ENCODE assay signal across 8 mouse cellular contexts in the genomic region with DNA sequence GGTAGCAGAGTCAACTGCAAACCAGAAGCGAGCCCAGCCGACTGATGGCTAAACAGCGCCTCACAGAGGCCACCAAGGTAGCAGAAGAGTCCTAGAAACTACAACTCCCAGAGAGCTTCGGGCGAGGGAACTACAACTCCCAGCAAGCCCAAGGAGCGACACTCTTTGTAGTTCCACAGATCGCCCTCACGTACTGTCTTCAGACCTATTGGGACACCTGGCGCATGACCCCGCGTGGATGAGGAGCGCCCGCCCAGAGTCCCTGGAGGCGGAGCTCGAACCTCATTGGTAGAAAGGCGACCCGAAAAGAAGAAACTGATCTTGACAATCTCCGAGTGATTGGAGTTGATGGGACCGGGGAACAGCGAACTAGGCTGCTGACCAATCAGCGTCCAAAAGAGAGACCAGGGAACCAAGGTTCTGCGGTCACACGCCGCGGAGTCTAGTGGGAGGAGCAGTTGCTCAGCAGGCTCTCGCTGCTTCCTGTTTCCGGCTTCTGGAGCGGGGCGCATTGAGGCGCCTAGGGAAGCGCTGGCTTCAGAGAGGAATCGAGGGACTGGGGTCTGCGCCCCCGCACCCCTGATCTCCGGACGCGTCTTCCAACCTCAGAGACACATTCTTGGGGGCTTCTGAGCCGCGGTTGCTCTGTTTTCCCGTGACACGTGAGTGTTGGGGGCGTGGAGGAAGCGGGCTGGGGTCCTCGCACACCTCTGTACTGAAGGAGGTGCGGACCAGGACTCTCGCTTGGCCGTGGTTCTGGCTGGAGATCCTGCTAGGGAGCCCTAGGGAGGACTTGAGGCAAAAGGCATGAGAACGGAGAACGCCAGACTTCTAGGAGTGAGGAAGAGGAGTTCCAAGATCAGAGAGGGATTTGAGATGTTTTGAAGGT. TPM values are rescaled to one million over a fixed set of nuclear protein-coding genes. Genes with fewer than 3 reads are reported as not detected.
A peak's percentile ranks its signal among the peaks of the same experiment; 100 is the strongest.
DNase-seq lines count a peak whose midpoint lies in the region; ATAC-seq lines count a peak whose summit lies in the region.

A gene (plus strand): TSS at position 216 of the 889 bp plus-strand sequence.

- no peaks in the 10 kb centered on the region for H3K27me3 ChIP-seq in heart, embryonic 13.5 days (replicated peaks)
- no peaks in the 10 kb centered on the region for H3K27me3 ChIP-seq in liver, embryonic 12.5 days (replicated peaks)
- no peaks in the 10 kb centered on the region for H3K27me3 ChIP-seq in stomach, embryonic 15.5 days (replicated peaks)

- H3K4me2 ChIP-seq in heart, embryonic 13.5 days = peak within 1 kb of the TSS; percentile 95
- H3K4me2 ChIP-seq in liver, embryonic 12.5 days = peak within 1 kb of the TSS; percentile 75
- peak within 1 kb of the TSS; percentile 67 for H3K4me2 ChIP-seq in stomach, embryonic 15.5 days

- peak within 1 kb of the TSS; percentile 93 for H3K9ac ChIP-seq in heart, embryonic 13.5 days
- H3K9ac ChIP-seq in liver, embryonic 12.5 days = peak within 1 kb of the TSS; percentile 98
- H3K9ac ChIP-seq in stomach, embryonic 15.5 days = peak within 1 kb of the TSS; percentile 78

- peak; percentile 97 for DNase-seq in CD4-positive, CD25-positive, alpha-beta regulatory T cell, adult 2 months (ENCODE audit: low read depth, low spot score)
- peak; percentile 89 for DNase-seq in fat pad, adult 2 months (ENCODE audit: extremely low read depth, low read depth, low spot score)
- DNase-seq in kidney, postnatal 10 days = peak; percentile 95
- peak; percentile 95 to 97 for DNase-seq in natural killer cell, adult 2 months (ENCODE audit: low spot score in 2 of 2)

- peak within 1 kb of the TSS; percentile 79 for H3K4me3 ChIP-seq in brown adipose tissue, adult 24 weeks (ENCODE audit: insufficient read depth, low read depth, low read length)
- H3K4me3 ChIP-seq in heart, embryonic 13.5 days = peak within 1 kb of the TSS; percentile 90
- peak within 1 kb of the TSS; percentile 98 for H3K4me3 ChIP-seq in liver, embryonic 12.5 days
- peak within 1 kb of the TSS; percentile 95 for H3K4me3 ChIP-seq in stomach, embryonic 15.5 days (replicated peaks)

- no peaks in the 10 kb centered on the region; the same call in 1 of the 2 replicates for H3K4me1 ChIP-seq in brown adipose tissue, adult 24 weeks (ENCODE audit: control insufficient read depth, insufficient read depth, insufficient read length, low read length)
- H3K4me1 ChIP-seq in heart, embryonic 13.5 days = peaks cover 22% of the 10 kb centered on the region
- H3K4me1 ChIP-seq in liver, embryonic 12.5 days = peaks cover 18% of the 10 kb centered on the region
- H3K4me1 ChIP-seq in stomach, embryonic 15.5 days = peaks cover 12% of the 10 kb centered on the region

- H3K27ac ChIP-seq in brown adipose tissue, adult 24 weeks (replicated peaks; ENCODE audit: low read depth, low read length) = peak within 1 kb of the TSS; percentile 51
- peak within 1 kb of the TSS; percentile 79 for H3K27ac ChIP-seq in heart, embryonic 13.5 days (replicated peaks)
- H3K27ac ChIP-seq in liver, embryonic 12.5 days = peak within 1 kb of the TSS; percentile 89
- H3K27ac ChIP-seq in stomach, embryonic 15.5 days = peak within 1 kb of the TSS; percentile 85

- WGBS in heart, embryonic 13.5 days = under 1% methylated on average over 49 of the region's 49 CpGs
- under 1% methylated on average over 49 of the region's 49 CpGs for WGBS in liver, embryonic 12.5 days (ENCODE audit: insufficient replicate concordance)
- under 1% methylated on average over 49 of the region's 49 CpGs for WGBS in stomach, embryonic 15.5 days

- peaks cover 20% of the 10 kb centered on the region for H3K36me3 ChIP-seq in heart, embryonic 13.5 days
- peaks cover 24% of the 10 kb centered on the region for H3K36me3 ChIP-seq in liver, embryonic 12.5 days
- H3K36me3 ChIP-seq in stomach, embryonic 15.5 days = no peaks in the 10 kb centered on the region; the same call in 1 of the 2 replicates

- ATAC-seq in heart, embryonic 13.5 days (ENCODE audit: extremely low read depth, insufficient number of reproducible peaks, low FRiP score, low TSS enrichment) = peak; percentile 96
- peak; percentile 97 for ATAC-seq in liver, embryonic 12.5 days
- ATAC-seq in stomach, embryonic 15.5 days (ENCODE audit: insufficient read depth, low FRiP score, low read depth) = peak; percentile 99

- no peaks in the 10 kb centered on the region for H3K9me3 ChIP-seq in heart, embryonic 13.5 days
- no peaks in the 10 kb centered on the region for H3K9me3 ChIP-seq in liver, embryonic 12.5 days (replicated peaks)
- H3K9me3 ChIP-seq in stomach, embryonic 15.5 days = no peaks in the 10 kb centered on the region

RNA-seq across cellular contexts. Expression of the gene that starts here (rescaled TPM):
- 55.2 and 61.5 TPM in 2 replicates for polyA plus RNA-seq in brown adipose tissue, adult 24 weeks (2012; ENCODE audit: insufficient read depth, insufficient read length, missing spikeins)
- 71.1 and 76.3 TPM in 2 replicates for polyA plus RNA-seq in heart, embryonic 13.5 days (2015; fragmentation: Nextera tagmentation; extraction: Ambion mirVana)
- polyA plus RNA-seq in liver, embryonic 12.5 days (2016; fragmentation: Nextera tagmentation; extraction: Ambion mirVana) = 115 and 116 TPM in 2 replicates
- polyA plus RNA-seq in stomach, embryonic 15.5 days (2015; fragmentation: Nextera tagmentation; extraction: Ambion mirVana) = 120 and 121 TPM in 2 replicates

Comparison
In these comparisons a context has a peak if more than half of its experiments do, and no peak if none do; other contexts are left out.
1. Peak in every context shown above with its lines: DNase-seq, ATAC-seq, H3K4me3 ChIP-seq and H3K27ac ChIP-seq.